Mouse (Mus musculus) lung, adult 2 months (tissue): Measurements from ENCODE around the gene Tbc1d13. TPM values are rescaled to one million over a fixed set of nuclear protein-coding genes. Genes with fewer than 3 reads are reported as not detected.
"Not testable (repeated sequence)": the region's sequence is repeated elsewhere in the genome, so short reads cannot be mapped to it uniquely, and the experiment has no call there.

Experiments used
- DNase-seq: peaks from one replicate; pipeline ENCODE4 v3.0.0; 2022
- H3K4me1 ChIP-seq: fragments of 200-500 bp; 2 replicates; pipeline ENCODE4 v1.6.1; 2011; ENCODE audit warnings: low read length; ENCODE audit not compliant: control insufficient read depth, insufficient read depth
- H3K4me3 ChIP-seq: fragments of 200-500 bp; replicated peaks from 2 replicates; pipeline ENCODE3; 2011; ENCODE audit warnings: low read depth, mild to moderate bottlenecking, control low read depth, low read length; ENCODE audit errors: extremely low read depth
- CTCF ChIP-seq: fragments of 200-500 bp; IDR thresholded peaks from 2 replicates; pipeline ENCODE4 v1.5.1; 2011; ENCODE audit warnings: mild to moderate bottlenecking, low read length, control low read depth; ENCODE audit not compliant: insufficient read depth
- POLR2A ChIP-seq: fragments of 200-500 bp; IDR thresholded peaks from 2 replicates; pipeline ENCODE4 v1.6.1; 2011; ENCODE audit warnings: low read depth, mild to moderate bottlenecking, control low read depth, low read length, borderline replicate concordance; ENCODE audit errors: extremely low read depth
- WGBS: fragments of 180-500 bp; shearing (Covaris S2); methylation state at CpG from one replicate; pipeline ENCODE4 v1.1.7; 2018; 5-methylcytosine and 5-hydroxymethylcytosine counted together
- polyA plus RNA-seq: library from polyadenylated mRNA; depleted of rRNA; stranded (reverse); fragments of >200 nt; gene quantifications from 2 replicates; pipeline ENCODE4 v1.2.3, GENCODE M21; 2012

Gene Tbc1d13
- polyA plus RNA-seq, 1 experiment: 56.6 TPM

DNA sequence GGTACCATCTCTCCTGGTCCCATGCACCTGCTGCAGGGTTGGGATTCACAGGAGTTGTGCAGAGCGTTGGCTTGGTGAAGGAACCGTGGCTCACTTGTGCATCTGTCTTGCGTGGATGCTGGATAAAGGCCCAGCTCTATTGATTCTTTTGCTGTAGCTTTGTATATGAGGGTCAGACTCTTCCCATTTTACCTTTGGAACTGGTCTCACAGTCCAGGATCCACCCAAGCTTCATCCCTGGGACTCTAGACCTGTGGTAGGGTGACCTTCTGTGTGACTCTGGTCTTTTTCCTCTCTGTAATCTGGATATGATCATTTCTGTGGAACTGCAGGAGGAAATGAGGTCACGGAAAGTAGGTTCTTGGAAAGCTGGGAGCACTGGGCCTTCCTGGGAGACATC is 10.9 kb downstream of the Tbc1d13 start:
- no peak for DNase-seq
- 90% methylated on average over 4 of the region's 4 CpGs for WGBS
- no peak for TF ChIP-seq CTCF
- TF ChIP-seq POLR2A: no peak

DNA sequence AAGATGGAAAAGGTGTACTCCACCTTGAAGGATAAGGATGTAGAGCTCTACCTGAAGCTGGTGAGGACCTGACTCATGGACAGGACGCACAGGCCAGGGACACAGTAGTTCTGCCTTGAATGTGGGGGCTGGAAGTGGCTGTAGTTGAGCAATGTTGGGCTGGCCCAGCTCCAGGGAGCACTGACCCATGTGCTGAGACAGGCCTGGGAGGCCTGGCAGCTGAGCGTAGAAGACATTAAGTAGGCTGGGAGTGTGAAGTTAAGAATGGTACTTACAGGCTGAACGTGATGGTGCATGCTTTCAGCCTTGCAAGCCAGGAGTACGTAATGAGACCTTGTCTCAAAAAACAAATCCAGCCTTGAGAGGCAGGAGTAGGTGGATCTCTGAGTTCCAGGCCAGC is 13.9 kb downstream of the Tbc1d13 start:
- WGBS: 61% methylated on average over 4 of the region's 4 CpGs
- Histone ChIP-seq H3K4me3 (no peak overlapping the region), H3K4me1 (no peaks in the 10 kb centered on the region)
- DNase-seq: peak; percentile 53
- TF ChIP-seq CTCF: no peak

More for the DNA sequence above, 10.9 kb downstream of the Tbc1d13 start:
- no peak overlapping the region for H3K4me3 ChIP-seq
- H3K4me1 ChIP-seq: no peaks in the 10 kb centered on the region

DNA sequence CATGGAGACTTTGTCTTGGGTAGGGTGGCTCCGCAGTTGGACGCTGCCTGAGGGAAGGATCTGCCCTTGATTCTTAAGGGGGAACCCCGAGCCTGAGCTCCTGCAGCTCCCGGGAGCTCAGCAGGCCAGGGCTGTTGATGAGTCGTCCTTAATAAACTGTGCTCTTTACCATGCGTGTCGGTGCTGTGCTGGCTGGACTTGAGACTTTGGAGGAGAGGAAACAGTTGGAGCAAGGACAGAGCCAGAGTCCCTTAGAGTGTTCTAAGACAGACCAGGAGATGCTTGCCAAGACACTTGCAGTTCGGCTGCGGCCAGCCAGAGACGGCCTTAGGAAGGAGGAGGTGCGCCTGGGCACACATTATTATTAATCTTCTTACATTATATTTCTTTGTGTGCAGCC is 18.3 kb downstream of the Tbc1d13 start:
- TF ChIP-seq POLR2A: no peak
- TF ChIP-seq CTCF: no peak
- Histone ChIP-seq H3K4me3 (no peak overlapping the region), H3K4me1 (no peaks in the 10 kb centered on the region)
- no peak for DNase-seq
- WGBS: 74% methylated on average over 11 of the region's 11 CpGs

DNA sequence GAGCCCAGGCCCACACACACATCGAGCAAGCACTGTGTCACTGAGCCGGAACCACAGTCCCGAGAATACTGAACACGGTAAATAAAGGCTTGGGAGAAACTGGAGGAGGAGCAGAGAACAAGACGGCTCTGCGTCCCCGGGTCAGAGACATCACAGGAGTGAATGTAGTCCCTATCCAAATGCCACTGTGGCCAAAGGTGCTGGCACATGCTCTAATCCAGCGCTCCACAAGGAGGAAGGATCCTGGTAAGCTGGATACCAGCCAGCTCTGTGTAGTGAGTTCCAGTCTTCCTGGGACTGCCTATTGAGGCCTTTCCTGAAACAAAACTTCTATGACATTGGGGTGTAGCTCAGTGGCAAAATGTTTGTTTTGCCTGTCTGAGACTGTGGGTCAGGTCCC is 19.1 kb downstream of the Tbc1d13 start:
- no peak for TF ChIP-seq CTCF
- no peak for TF ChIP-seq POLR2A
- no peak for DNase-seq
- WGBS: 75% methylated on average over 8 of the region's 8 CpGs
- H3K4me3 ChIP-seq: no peak overlapping the region
- no peaks in the 10 kb centered on the region for H3K4me1 ChIP-seq

DNA sequence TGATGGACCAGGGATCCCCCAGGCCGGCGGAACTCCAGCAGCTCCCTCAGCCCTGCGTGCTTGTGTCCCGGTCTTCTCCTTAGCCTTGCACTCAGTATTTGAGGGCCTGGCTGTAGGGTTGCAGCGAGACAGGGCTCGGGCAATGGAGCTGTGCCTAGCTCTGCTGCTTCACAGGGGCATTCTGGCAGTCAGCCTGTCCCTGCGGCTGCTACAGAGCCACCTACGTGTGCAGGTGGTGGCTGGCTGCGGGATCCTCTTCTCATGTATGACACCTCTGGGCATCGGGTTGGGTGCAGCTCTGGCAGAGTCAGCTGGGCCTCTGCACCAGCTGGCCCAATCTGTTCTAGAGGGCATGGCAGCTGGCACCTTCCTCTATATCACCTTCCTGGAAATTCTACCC is 26.3 kb downstream of the Tbc1d13 start:
- WGBS: 76% methylated on average over 7 of the region's 10 CpGs
- not testable (repeated sequence) for H3K4me1 ChIP-seq, DNase-seq, H3K4me3 ChIP-seq

DNA sequence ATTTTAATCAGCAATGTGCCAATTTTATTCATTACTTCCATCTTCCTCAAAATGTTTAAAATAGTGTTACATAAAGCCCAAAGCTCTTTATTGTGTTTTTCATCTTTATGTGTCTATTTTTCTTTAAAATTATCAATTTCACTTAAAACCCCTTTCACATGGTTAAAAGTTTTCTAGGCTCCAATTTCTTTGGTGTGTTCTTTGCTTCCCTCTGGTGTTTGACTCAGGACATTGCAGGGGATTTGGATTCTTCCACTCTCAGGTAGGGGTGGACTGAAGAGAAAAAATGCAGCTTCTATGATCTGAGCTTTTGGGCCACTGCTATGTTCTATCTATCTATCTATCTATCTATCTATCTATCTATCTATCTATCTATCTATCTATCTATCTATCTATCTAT is 28.3 kb downstream of the Tbc1d13 start:
- Histone ChIP-seq H3K4me1 (no peaks in the 10 kb centered on the region), H3K4me3 (no peak overlapping the region)
- no peak for DNase-seq
- TF ChIP-seq POLR2A (no peak), CTCF (peak; percentile 13; the same call in 1 of the 2 replicates)

DNA sequence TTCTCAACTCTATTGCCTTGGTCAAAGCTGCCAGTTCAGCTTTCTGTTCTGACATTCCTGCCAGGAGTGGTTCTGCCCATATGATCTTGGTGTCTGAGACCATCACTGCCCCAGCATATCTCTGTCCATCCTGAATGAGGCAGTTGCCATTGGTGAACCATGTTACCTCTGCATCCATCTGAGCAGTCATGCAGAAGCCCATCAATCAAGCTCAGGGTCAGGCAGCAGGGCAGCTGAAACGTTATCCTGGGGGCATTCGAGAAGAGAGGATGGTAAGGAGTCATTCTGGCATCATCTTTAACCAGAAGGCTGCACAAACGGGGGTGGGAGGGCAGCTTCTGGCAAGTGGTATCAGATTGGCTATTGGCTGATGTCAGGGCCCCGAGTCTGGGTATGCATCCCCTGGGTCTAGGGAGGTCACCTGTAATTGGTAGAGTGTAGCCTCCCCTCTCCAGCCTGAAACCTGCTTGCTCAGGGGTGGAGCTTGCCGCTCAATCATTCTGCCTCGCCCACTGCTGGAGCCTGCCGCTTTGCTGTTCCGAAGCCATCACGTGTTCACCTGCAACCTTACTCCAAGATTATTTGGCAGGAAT is 30.9 kb downstream of the Tbc1d13 start:
- DNase-seq: no peak
- TF ChIP-seq CTCF: no peak
- no peak for TF ChIP-seq POLR2A

DNA sequence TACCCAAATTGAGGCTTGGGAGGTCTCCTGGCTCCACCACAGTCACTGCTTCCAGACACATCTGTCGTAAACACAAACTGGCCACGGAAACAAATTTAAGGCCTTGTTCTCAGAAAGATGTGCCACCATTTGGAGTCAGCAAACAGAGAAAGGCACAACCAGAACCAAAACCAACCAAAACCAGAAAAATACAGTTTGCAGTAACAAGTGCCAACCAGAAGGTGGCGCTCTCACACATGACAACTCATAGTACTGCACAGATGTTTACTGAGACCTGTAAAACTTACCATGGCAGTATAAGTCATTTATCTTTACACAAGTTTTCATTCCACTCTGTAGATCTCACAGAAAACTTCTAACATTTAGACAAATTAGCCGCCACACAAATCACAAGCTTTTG is 33.1 kb downstream of the Tbc1d13 start:
- Histone ChIP-seq H3K4me1 (peaks cover 2% of the 10 kb centered on the region; the same call in 1 of the 2 replicates), H3K4me3 (no peak overlapping the region)
- DNase-seq: no peak
- WGBS: 59% methylated on average over 4 of the region's 4 CpGs
- TF ChIP-seq POLR2A (no peak), CTCF (no peak)

More for the DNA sequence above, 30.9 kb downstream of the Tbc1d13 start:
- no peaks in the 10 kb centered on the region for H3K4me1 ChIP-seq
- 44% methylated on average over 9 of the region's 9 CpGs for WGBS
- H3K4me3 ChIP-seq: no peak overlapping the region

DNA sequence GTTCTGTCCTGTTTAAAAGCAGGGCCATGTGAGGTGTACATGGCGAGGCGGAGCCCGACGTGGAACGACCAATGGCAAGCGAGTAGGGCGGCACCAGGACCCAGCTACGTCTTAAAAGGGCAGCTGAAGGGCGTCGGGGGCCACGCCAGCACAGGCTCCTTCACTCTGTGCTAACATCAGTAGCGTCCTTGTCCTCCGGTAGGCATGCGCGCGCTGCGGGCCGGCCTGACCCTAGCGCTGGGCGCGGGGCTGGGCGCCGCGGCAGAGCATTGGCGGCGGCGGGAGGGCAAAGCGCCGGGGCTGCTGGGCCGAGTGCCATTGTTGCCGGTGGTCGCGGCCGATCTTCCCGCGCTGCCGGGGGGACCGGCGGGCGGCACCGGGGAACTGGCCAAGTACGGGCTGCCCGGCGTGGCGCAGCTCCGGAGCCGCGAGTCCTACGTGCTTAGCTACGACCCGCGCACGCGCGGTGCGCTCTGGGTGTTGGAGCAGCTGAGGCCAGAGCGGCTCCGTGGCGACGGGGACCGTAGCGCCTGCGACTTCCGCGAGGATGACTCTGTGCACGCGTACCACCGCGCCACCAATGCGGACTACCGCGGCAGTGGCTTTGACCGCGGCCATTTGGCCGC is 37.9 kb downstream of the Tbc1d13 start, which contains the start of gene Endog:
Endog (plus strand) TSS at position 123 of the 626 bp plus-strand sequence.
- peak; percentile 95 for TF ChIP-seq POLR2A
- TF ChIP-seq CTCF: no peak
- DNase-seq: peak; percentile 85
- H3K4me3 ChIP-seq: peak within 1 kb of the TSS; percentile 70
- under 1% methylated on average over 74 of the region's 75 CpGs for WGBS
- peaks cover 6% of the 10 kb centered on the region for H3K4me1 ChIP-seq

DNA sequence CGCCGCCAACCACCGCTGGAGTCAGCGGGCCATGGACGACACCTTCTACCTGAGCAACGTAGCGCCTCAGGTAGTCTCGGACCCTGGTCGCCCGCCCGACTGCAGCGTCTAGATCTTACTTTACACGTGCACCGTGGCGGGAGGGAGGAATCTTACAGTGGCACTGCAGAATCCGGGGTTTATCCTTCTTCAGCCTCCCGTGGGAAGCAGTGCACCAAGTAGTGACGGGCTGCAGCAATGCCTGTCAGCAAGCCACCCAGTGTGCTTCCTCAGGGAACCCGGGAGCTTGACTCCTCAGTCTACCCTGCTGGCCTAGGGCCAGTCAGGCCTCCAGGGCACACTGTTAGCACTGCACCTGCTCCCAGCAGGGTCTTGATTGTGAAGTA is 38.4 kb downstream of the Tbc1d13 start:
- no peak for DNase-seq
- TF ChIP-seq POLR2A (no peak), CTCF (no peak)
- 2% methylated on average over 19 of the region's 19 CpGs for WGBS
- peaks cover 6% of the 10 kb centered on the region for H3K4me1 ChIP-seq
- H3K4me3 ChIP-seq: peak overlapping the region; percentile 70

DNA sequence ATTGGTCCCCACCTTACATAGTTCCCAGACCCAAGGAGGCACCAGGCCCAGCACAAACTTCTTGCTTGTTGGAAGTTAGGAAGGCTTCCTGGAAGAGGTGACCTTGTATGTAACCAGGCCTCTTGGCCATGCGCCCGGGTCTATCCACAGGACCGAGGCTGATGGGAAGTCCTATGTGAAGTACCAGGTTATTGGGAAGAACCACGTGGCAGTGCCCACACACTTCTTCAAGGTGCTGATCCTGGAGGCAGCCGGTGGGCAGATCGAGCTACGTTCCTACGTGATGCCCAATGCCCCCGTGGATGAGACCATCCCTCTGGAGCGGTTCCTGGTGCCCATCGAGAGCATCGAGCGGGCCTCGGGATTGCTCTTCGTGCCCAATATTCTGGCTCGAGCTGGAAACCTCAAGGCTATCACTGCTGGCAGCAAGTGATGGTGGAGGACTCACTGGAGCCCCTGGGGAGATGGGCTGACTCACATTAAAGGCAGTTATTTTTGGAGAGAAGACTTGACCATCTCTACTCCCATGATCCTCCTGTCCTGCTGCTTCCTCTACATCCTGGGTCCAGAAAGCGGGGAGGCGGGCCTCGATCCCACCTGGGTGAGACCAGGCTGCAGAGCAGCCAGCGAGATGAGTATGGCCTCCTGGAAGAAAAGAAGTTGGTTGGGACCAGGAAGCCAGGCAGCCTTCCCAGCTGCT is 40.1 kb downstream of the Tbc1d13 start:
- no peak overlapping the region for H3K4me3 ChIP-seq
- TF ChIP-seq POLR2A (no peak), CTCF (no peak)
- WGBS: 91% methylated on average over 20 of the region's 20 CpGs
- H3K4me1 ChIP-seq: peaks cover 13% of the 10 kb centered on the region
- DNase-seq: no peak
